Mouse (Mus musculus): ENCODE measurements around the gene Rgl2. TPM values are rescaled to one million over a fixed set of nuclear protein-coding genes. Genes with fewer than 3 reads are reported as not detected.
"Not testable (repeated sequence)": the region's sequence is repeated elsewhere in the genome, so short reads cannot be mapped to it uniquely, and the experiment has no call there.

The Rgl2 gene
- 171 and 183 TPM in 2 replicates for polyA plus RNA-seq (2012; rRNA removed)

- DNase-seq: peak; percentile 94 to 97
- Histone ChIP-seq H3K27ac (ENCODE audit: insufficient read depth, low read length) (peak within 1 kb of the TSS; percentile 99), H3K4me3 (replicated peaks; ENCODE audit: insufficient read depth, low read depth, low read length) (peak within 1 kb of the TSS; percentile 94), H3K27me3 (ENCODE audit: control insufficient read depth, insufficient read depth, low read length) (no peaks in the 10 kb centered on the region), H3K4me1 (ENCODE audit: control insufficient read depth, insufficient read depth, low read length) (peaks cover 5% of the 10 kb centered on the region; the same call in 1 of the 2 replicates)
- peak; percentile 19; the same call in 1 of the 2 replicates for TF ChIP-seq CTCF (IDR thresholded peaks at IDR 0.05; ENCODE audit: borderline replicate concordance, insufficient read depth, low read depth, low read length)
- peak; percentile 76; the same call in 1 of the 2 replicates for TF ChIP-seq POLR2A (IDR thresholded peaks at IDR 0.05; ENCODE audit: borderline replicate concordance, insufficient read depth, low read length)
- WGBS: under 1% methylated on average over 72 of the region's 80 CpGs
Measured at GRCm38 (mm10) chr17:33929371-33930279, at the start of gene Rgl2. TSS of gene Rgl2 (plus strand) at chr17:33929543.

GRCm38 (mm10) chr17:33884320-33884719 is 45.0 kb upstream of the Rgl2 start:
- WGBS: 89% methylated on average over 10 of the region's 11 CpGs
- not testable (repeated sequence) for H3K4me3 ChIP-seq (replicated peaks; ENCODE audit: insufficient read depth, low read depth, low read length); H3K4me1 ChIP-seq (ENCODE audit: control insufficient read depth, insufficient read depth, low read length); H3K27me3 ChIP-seq (ENCODE audit: control insufficient read depth, insufficient read depth, low read length); DNase-seq; H3K27ac ChIP-seq (ENCODE audit: insufficient read depth, low read length)

- not testable (repeated sequence) for H3K27ac ChIP-seq (ENCODE audit: insufficient read depth, low read length)
Measured at GRCm38 (mm10) chr17:33887802-33888201, 41.5 kb upstream of the Rgl2 start.

GRCm38 (mm10) chr17:33888230-33888629 is 41.1 kb upstream of the Rgl2 start:
- H3K4me3 ChIP-seq (replicated peaks; ENCODE audit: insufficient read depth, low read depth, low read length); H3K4me1 ChIP-seq (ENCODE audit: control insufficient read depth, insufficient read depth, low read length); H3K27me3 ChIP-seq (ENCODE audit: control insufficient read depth, insufficient read depth, low read length); H3K27ac ChIP-seq (ENCODE audit: insufficient read depth, low read length); DNase-seq: not testable (repeated sequence)

More at GRCm38 (mm10) chr17:33887802-33888201, 41.5 kb upstream of the Rgl2 start:
- H3K27me3 ChIP-seq (ENCODE audit: control insufficient read depth, insufficient read depth, low read length); H3K4me1 ChIP-seq (ENCODE audit: control insufficient read depth, insufficient read depth, low read length); DNase-seq; H3K4me3 ChIP-seq (replicated peaks; ENCODE audit: insufficient read depth, low read depth, low read length): not testable (repeated sequence)
- 67% methylated on average over 2 of the region's 2 CpGs for WGBS

GRCm38 (mm10) chr17:33889941-33890532 is 39.3 kb upstream of the Rgl2 start:
- H3K27ac ChIP-seq (ENCODE audit: insufficient read depth, low read length): not testable (repeated sequence)
- under 1% methylated on average over 43 of the region's 44 CpGs for WGBS
- peak overlapping the region; percentile 94 for H3K4me3 ChIP-seq (replicated peaks; ENCODE audit: insufficient read depth, low read depth, low read length)

GRCm38 (mm10) chr17:33890533-33891059 is 38.7 kb upstream of the Rgl2 start, which contains the start of gene Kifc1:
TSS of gene Kifc1 (minus strand) at chr17:33890661.
- Histone ChIP-seq H3K4me1 (ENCODE audit: control insufficient read depth, insufficient read depth, low read length) (no peaks in the 10 kb centered on the region), H3K27ac (ENCODE audit: insufficient read depth, low read length) (no peak within 1 kb of the TSS), H3K27me3 (ENCODE audit: control insufficient read depth, insufficient read depth, low read length) (no peaks in the 10 kb centered on the region), H3K4me3 (replicated peaks; ENCODE audit: insufficient read depth, low read depth, low read length) (peak within 1 kb of the TSS; percentile 94)
- WGBS: under 1% methylated on average over 49 of the region's 49 CpGs
- peak; percentile 99 to 100 for DNase-seq
- TF ChIP-seq POLR2A (IDR thresholded peaks at IDR 0.05; ENCODE audit: borderline replicate concordance, insufficient read depth, low read length) (no peak), CTCF (IDR thresholded peaks at IDR 0.05; ENCODE audit: borderline replicate concordance, insufficient read depth, low read depth, low read length) (peak; percentile 92)

More at GRCm38 (mm10) chr17:33889941-33890532, 39.3 kb upstream of the Rgl2 start:
- H3K27me3 ChIP-seq (ENCODE audit: control insufficient read depth, insufficient read depth, low read length); DNase-seq; H3K4me1 ChIP-seq (ENCODE audit: control insufficient read depth, insufficient read depth, low read length): not testable (repeated sequence)

- DNase-seq: no peak
Measured at GRCm38 (mm10) chr17:33891357-33891756, 38.0 kb upstream of the Rgl2 start.

GRCm38 (mm10) chr17:33891892-33892291 is 37.5 kb upstream of the Rgl2 start:
- H3K4me1 ChIP-seq (ENCODE audit: control insufficient read depth, insufficient read depth, low read length); DNase-seq; H3K27ac ChIP-seq (ENCODE audit: insufficient read depth, low read length); H3K4me3 ChIP-seq (replicated peaks; ENCODE audit: insufficient read depth, low read depth, low read length); H3K27me3 ChIP-seq (ENCODE audit: control insufficient read depth, insufficient read depth, low read length): not testable (repeated sequence)
- WGBS: 62% methylated on average over 6 of the region's 6 CpGs

More at GRCm38 (mm10) chr17:33891357-33891756, 38.0 kb upstream of the Rgl2 start:
- TF ChIP-seq CTCF (IDR thresholded peaks at IDR 0.05; ENCODE audit: borderline replicate concordance, insufficient read depth, low read depth, low read length): no peak
- no peak for TF ChIP-seq POLR2A (IDR thresholded peaks at IDR 0.05; ENCODE audit: borderline replicate concordance, insufficient read depth, low read length)
- 60% methylated on average over 2 of the region's 2 CpGs for WGBS
- H3K4me3 ChIP-seq (replicated peaks; ENCODE audit: insufficient read depth, low read depth, low read length): no peak overlapping the region
- H3K27me3 ChIP-seq (ENCODE audit: control insufficient read depth, insufficient read depth, low read length): no peaks in the 10 kb centered on the region
- no peak overlapping the region for H3K27ac ChIP-seq (ENCODE audit: insufficient read depth, low read length)
- H3K4me1 ChIP-seq (ENCODE audit: control insufficient read depth, insufficient read depth, low read length): no peaks in the 10 kb centered on the region

All from cerebellum, adult 2 months (tissue).